Mouse (Mus musculus) CH12F3 (cell line): ENCODE results near the gene Rps19.

ENCODE experiments used
- in situ Hi-C: fragments of 300-500 bp; cut with MboI; formaldehyde crosslinking; loops from 2 replicates; pipeline ENCODE4 v1.14.3; 2020; ENCODE audit warnings: low sequenced_read_pairs

Gene Rps19

GRCm38 (mm10) chr7:24901842-24902241 is 17.7 kb downstream of the Rps19 start:
- in situ Hi-C loops, result loop anchor here (5.0 kb wide), 1 partner anchor 50 kb away; no protein-coding TSS in a partner anchor

GRCm38 (mm10) chr7:24902264-24902629 is 18.1 kb downstream of the Rps19 start:
- in situ Hi-C loops, result loop anchor here (5.0 kb wide), 1 partner anchor 50 kb away; no protein-coding TSS in a partner anchor

- in situ Hi-C loops, result loop anchor here (5.0 kb wide), 1 partner anchor 51 kb away; no protein-coding TSS in a partner anchor
Measured at GRCm38 (mm10) chr7:24902630-24903443, 18.7 kb downstream of the Rps19 start, which contains the start of gene Arhgef1. TSS of gene Arhgef1 (plus strand) at chr7:24902912.

- in situ Hi-C loops, result loop anchor here (5.0 kb wide), 1 partner anchor 51 kb away; no protein-coding TSS in a partner anchor
Measured at GRCm38 (mm10) chr7:24903444-24903825, 19.3 kb downstream of the Rps19 start.

- in situ Hi-C loops, result loop anchor here (5.0 kb wide), 1 partner anchor 52 kb away; no protein-coding TSS in a partner anchor
Measured at GRCm38 (mm10) chr7:24904070-24904483, 19.9 kb downstream of the Rps19 start.

GRCm38 (mm10) chr7:24904936-24905335 is 20.8 kb downstream of the Rps19 start:
- in situ Hi-C loops, result loop anchor here (5.0 kb wide), 1 partner anchor 53 kb away; no protein-coding TSS in a partner anchor

GRCm38 (mm10) chr7:24906551-24906950 is 22.4 kb downstream of the Rps19 start:
- in situ Hi-C loops, result no loop called here

- in situ Hi-C loops, result no loop called here
Measured at GRCm38 (mm10) chr7:24907211-24907748, 23.1 kb downstream of the Rps19 start.

- in situ Hi-C loops, result no loop called here
Measured at GRCm38 (mm10) chr7:24912480-24912879, 28.3 kb downstream of the Rps19 start.

GRCm38 (mm10) chr7:24918763-24919323 is 34.7 kb downstream of the Rps19 start:
- in situ Hi-C loops, result no loop called here

GRCm38 (mm10) chr7:24919728-24920127 is 35.6 kb downstream of the Rps19 start:
- in situ Hi-C loops, result loop anchor here (5.0 kb wide), 1 partner anchor 38 kb away; no protein-coding TSS in a partner anchor

- in situ Hi-C loops, result no loop called here
Measured at GRCm38 (mm10) chr7:24930475-24930874, 46.3 kb downstream of the Rps19 start.

- in situ Hi-C loops, result no loop called here
Measured at GRCm38 (mm10) chr7:24931651-24932050, 47.5 kb downstream of the Rps19 start.
